Mouse (Mus musculus) stomach, postnatal 0 days (tissue): ENCODE data around the gene Rab17.

Experiments used
- CTCF ChIP-seq: IDR thresholded peaks from 2 replicates; pipeline ENCODE4 v1.5.1; 2016; ENCODE audit warnings: antibody characterized with exemption, low read depth, mild to moderate bottlenecking, moderate library complexity
- EP300 ChIP-seq: optimal IDR thresholded peaks from 2 replicates; pipeline ENCODE3; 2016; ENCODE audit warnings: antibody characterized with exemption

DNA sequence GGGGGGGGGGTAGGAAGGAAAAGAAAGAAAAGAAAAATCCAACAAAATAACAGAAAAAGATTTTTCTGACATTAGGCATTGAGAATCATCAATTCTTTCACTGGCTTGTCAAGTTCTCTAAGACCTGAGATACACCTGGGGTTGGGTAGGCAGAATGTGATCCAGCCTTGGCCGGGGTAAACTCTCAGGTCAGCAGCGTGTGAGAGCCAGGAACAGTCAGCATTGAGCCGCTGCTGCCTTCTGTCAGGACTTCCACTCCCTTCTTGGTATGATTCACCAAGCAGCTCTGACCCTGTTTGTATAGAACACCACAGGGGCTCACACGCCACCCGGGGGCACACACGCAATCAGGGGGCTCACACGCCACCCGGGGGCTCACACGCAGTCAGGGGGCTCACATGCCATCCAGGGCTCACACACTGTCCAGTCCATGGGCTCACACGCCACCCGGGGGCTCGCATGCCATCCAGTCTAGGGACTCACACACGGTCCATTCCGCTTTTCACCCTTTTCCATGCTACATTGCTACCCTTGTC is 38.8 kb upstream of the Rab17 start:
- no peak for TF ChIP-seq CTCF
- TF ChIP-seq EP300 = no peak
